ENCODE assay signal across 8 mouse cellular contexts in genomic region chr4:155802741-155803339, GRCm38 (mm10). TPM values are rescaled to one million over a fixed set of nuclear protein-coding genes. Genes with fewer than 3 reads are reported as not detected.
A peak's percentile ranks its signal among the peaks of the same experiment; 100 is the strongest.
DNase-seq lines count a peak whose midpoint lies in the region; ATAC-seq and TF ChIP-seq lines count a peak whose summit lies in the region.

Gene Mrpl20, plus strand, starts transcription at chr4:155802878.

- no peak for ATAC-seq in lung, embryonic 16.5 days (ENCODE audit: low read depth)
- ATAC-seq in hindbrain, embryonic 16.5 days, result peak; percentile 80
- ATAC-seq in liver, embryonic 16.5 days (ENCODE audit: low read depth), result peak; percentile 31
- no peak for ATAC-seq in stomach, postnatal 0 days (ENCODE audit: low FRiP score, low TSS enrichment)

- no peak for TF ChIP-seq CTCF in bone marrow, adult 2 months (IDR thresholded peaks at IDR 0.05; ENCODE audit: control insufficient read depth, insufficient read depth, low read length)
- peak; percentile 27 for TF ChIP-seq CTCF in gastrocnemius, adult 2 months (IDR thresholded peaks at IDR 0.05)
- peak; percentile 55 for TF ChIP-seq CTCF in stomach, postnatal 0 days (IDR thresholded peaks at IDR 0.05; ENCODE audit: low read depth)

- H3K4me3 ChIP-seq in lung, embryonic 16.5 days (ENCODE audit: low read length), result peak within 1 kb of the TSS; percentile 81
- H3K4me3 ChIP-seq in bone marrow, adult 2 months (replicated peaks; ENCODE audit: control insufficient read depth, low read depth, low read length), result peak within 1 kb of the TSS; percentile 97
- peak within 1 kb of the TSS; percentile 88 for H3K4me3 ChIP-seq in gastrocnemius, adult 2 months
- H3K4me3 ChIP-seq in hindbrain, embryonic 16.5 days (ENCODE audit: low read length), result peak within 1 kb of the TSS; percentile 93
- peak within 1 kb of the TSS; percentile 72 for H3K4me3 ChIP-seq in liver, embryonic 16.5 days (ENCODE audit: low read depth, low read length)
- H3K4me3 ChIP-seq in stomach, postnatal 0 days (ENCODE audit: low read depth, low read length), result peak within 1 kb of the TSS; percentile 89

- no peak for TF ChIP-seq EP300 in stomach, postnatal 0 days (optimal IDR thresholded peaks at IDR 0.05)

- peak within 1 kb of the TSS; percentile 76 for H3K9ac ChIP-seq in lung, embryonic 16.5 days (ENCODE audit: low read length)
- peak within 1 kb of the TSS; percentile 89 for H3K9ac ChIP-seq in hindbrain, embryonic 16.5 days (ENCODE audit: low read depth, low read length)
- H3K9ac ChIP-seq in liver, embryonic 16.5 days (ENCODE audit: low read depth, low read length), result peak within 1 kb of the TSS; percentile 75
- H3K9ac ChIP-seq in stomach, postnatal 0 days (ENCODE audit: low read length), result peak within 1 kb of the TSS; percentile 87

- intact Hi-C loops in gastrocnemius, adult 2 months (cut with DNase I), result no loop called here

- no peak for DNase-seq in lung, postnatal 14 days
- no peak for DNase-seq in gastrocnemius, adult 2 months
- no peak for DNase-seq in stomach, postnatal 0 days (ENCODE audit: low spot score)
- no peak for DNase-seq in adipocyte (ENCODE audit: low spot score)

- peak within 1 kb of the TSS; percentile 69 for H3K4me2 ChIP-seq in lung, embryonic 16.5 days (ENCODE audit: low read depth, low read length)
- peak within 1 kb of the TSS; percentile 82 for H3K4me2 ChIP-seq in hindbrain, embryonic 16.5 days (ENCODE audit: low read length)
- H3K4me2 ChIP-seq in liver, embryonic 16.5 days (ENCODE audit: low read depth, low read length), result peak within 1 kb of the TSS; percentile 92
- peak within 1 kb of the TSS; percentile 76 for H3K4me2 ChIP-seq in stomach, postnatal 0 days (replicated peaks; ENCODE audit: low read depth)

- no peaks in the 10 kb centered on the region for H3K9me3 ChIP-seq in lung, embryonic 16.5 days (ENCODE audit: control insufficient read depth, low read length)
- no peaks in the 10 kb centered on the region for H3K9me3 ChIP-seq in hindbrain, embryonic 16.5 days (ENCODE audit: control insufficient read depth, low read length)
- no peaks in the 10 kb centered on the region for H3K9me3 ChIP-seq in liver, embryonic 16.5 days (replicated peaks; ENCODE audit: control insufficient read depth, low read length)
- no peaks in the 10 kb centered on the region for H3K9me3 ChIP-seq in stomach, postnatal 0 days (ENCODE audit: control insufficient read depth, low read length)

- H3K36me3 ChIP-seq in lung, embryonic 16.5 days (ENCODE audit: control insufficient read depth, insufficient read depth, low read length), result peaks cover 6% of the 10 kb centered on the region
- peaks cover 9% of the 10 kb centered on the region for H3K36me3 ChIP-seq in hindbrain, embryonic 16.5 days (ENCODE audit: control insufficient read depth, insufficient read depth, low read length)
- peaks cover 8% of the 10 kb centered on the region for H3K36me3 ChIP-seq in liver, embryonic 16.5 days (ENCODE audit: control insufficient read depth, insufficient read depth)
- peaks cover 3% of the 10 kb centered on the region for H3K36me3 ChIP-seq in stomach, postnatal 0 days (ENCODE audit: control insufficient read depth, insufficient read depth, low read length)

- no peak for TF ChIP-seq POLR2A in bone marrow, adult 2 months (IDR thresholded peaks at IDR 0.05; ENCODE audit: borderline replicate concordance, control insufficient read depth, low read depth, low read length)

- WGBS in lung, embryonic 16.5 days, result 8% methylated on average over 12 of the region's 12 CpGs
- WGBS in bone marrow, adult 2 months, result 9% methylated on average over 12 of the region's 12 CpGs
- whole genome bisulfite sequencing in hindbrain, embryonic 16.5 days, result 6% methylated on average over 12 of the region's 12 CpGs
- WGBS in liver, embryonic 16.5 days (ENCODE audit: insufficient replicate concordance), result 5% methylated on average over 12 of the region's 12 CpGs
- 7% methylated on average over 12 of the region's 12 CpGs for WGBS in stomach, postnatal 0 days

- no peaks in the 10 kb centered on the region for H3K27me3 ChIP-seq in lung, embryonic 16.5 days (ENCODE audit: control insufficient read depth, insufficient read depth, low read depth, low read length)
- no peaks in the 10 kb centered on the region for H3K27me3 ChIP-seq in hindbrain, embryonic 16.5 days (replicated peaks; ENCODE audit: control insufficient read depth, insufficient read depth, low read length)
- no peaks in the 10 kb centered on the region for H3K27me3 ChIP-seq in liver, embryonic 16.5 days (ENCODE audit: control insufficient read depth, insufficient read depth, low read depth, low read length)
- no peaks in the 10 kb centered on the region for H3K27me3 ChIP-seq in stomach, postnatal 0 days (ENCODE audit: control insufficient read depth, insufficient read depth, low read length)

- H3K4me1 ChIP-seq in lung, embryonic 16.5 days (replicated peaks; ENCODE audit: control insufficient read depth, insufficient read depth, low read length), result peaks cover 12% of the 10 kb centered on the region
- peaks cover 3% of the 10 kb centered on the region; the same call in 1 of the 2 replicates for H3K4me1 ChIP-seq in bone marrow, adult 2 months (ENCODE audit: control insufficient read depth, insufficient read depth, low read length)
- H3K4me1 ChIP-seq in hindbrain, embryonic 16.5 days (ENCODE audit: control insufficient read depth, insufficient read depth, low read depth, low read length), result peaks cover 14% of the 10 kb centered on the region
- H3K4me1 ChIP-seq in liver, embryonic 16.5 days (ENCODE audit: control insufficient read depth, low read depth, low read length), result peaks cover 17% of the 10 kb centered on the region
- 0 out of 2 replicates have a peak, but pooled peaks cover 3% of the 10 kb centered on the region for H3K4me1 ChIP-seq in stomach, postnatal 0 days (replicated peaks; ENCODE audit: control insufficient read depth, insufficient read depth)

- peak within 1 kb of the TSS; percentile 64 for H3K27ac ChIP-seq in lung, embryonic 16.5 days (ENCODE audit: low read length)
- H3K27ac ChIP-seq in bone marrow, adult 2 months (ENCODE audit: control insufficient read depth, insufficient read depth, low read depth, low read length, poor library complexity), result peak within 1 kb of the TSS; percentile 88
- H3K27ac ChIP-seq in gastrocnemius, adult 2 months, result peak within 1 kb of the TSS; percentile 91
- peak within 1 kb of the TSS; percentile 77 for H3K27ac ChIP-seq in hindbrain, embryonic 16.5 days (ENCODE audit: low read depth, low read length)
- peak within 1 kb of the TSS; percentile 60 for H3K27ac ChIP-seq in liver, embryonic 16.5 days (ENCODE audit: low read length)
- H3K27ac ChIP-seq in stomach, postnatal 0 days (replicated peaks), result peak within 1 kb of the TSS; percentile 88

RNA-seq across cellular contexts. Expression of gene Mrpl20, which starts in this region (rescaled TPM):
- 177 and 194 TPM in 2 replicates for polyA plus RNA-seq in lung, embryonic 16.5 days (2015; fragmentation: Nextera tagmentation; extraction: Ambion mirVana)
- 146 and 244 TPM in 2 replicates for polyA plus RNA-seq in bone marrow, adult 2 months (2011; ENCODE audit: insufficient read depth, insufficient read length, low replicate concordance, missing spikeins)
- total RNA-seq in gastrocnemius, adult 2 months (2021), result 10 to 100 TPM; 39.0 to 52.7 TPM
- 251 and 267 TPM in 2 replicates for polyA plus RNA-seq in hindbrain, embryonic 16.5 days (2015; fragmentation: Nextera tagmentation; extraction: Ambion mirVana)
- 115 and 133 TPM in 2 replicates for polyA plus RNA-seq in liver, embryonic 16.5 days (2015; fragmentation: Nextera tagmentation; extraction: Ambion mirVana)
- polyA plus RNA-seq in stomach, postnatal 0 days (2015; fragmentation: Nextera tagmentation; extraction: Ambion mirVana), result 230 and 240 TPM in 2 replicates

Comparison
In these comparisons a context has a peak if more than half of its experiments do, and no peak if none do; other contexts are left out.
1. ATAC-seq: peak in hindbrain, embryonic 16.5 days (single experiment) and liver, embryonic 16.5 days (single experiment); none in lung, embryonic 16.5 days (single experiment) and stomach, postnatal 0 days (single experiment).
2. Peak in every context shown above with its lines, with median percentiles within 50 percentile points of each other: H3K27ac ChIP-seq, H3K4me2 ChIP-seq, H3K4me3 ChIP-seq and H3K9ac ChIP-seq.